Mouse (Mus musculus) ES-Bruce4 (cell line): ENCODE data around the gene Pde4dip.

Source experiments
- CTCF ChIP-seq: IDR thresholded peaks from one replicate; pipeline ENCODE4 v1.8.1; 2011; ENCODE audit warnings: low read depth, low read length
- EP300 ChIP-seq: IDR thresholded peaks from 2 replicates; pipeline ENCODE4 v1.6.1; 2011; ENCODE audit warnings: low read depth, low read length; ENCODE audit not compliant: insufficient read depth
- POLR2A ChIP-seq: IDR thresholded peaks from one replicate; pipeline ENCODE4 v1.8.1; 2011; ENCODE audit warnings: low read length; ENCODE audit not compliant: insufficient read depth

DNA sequence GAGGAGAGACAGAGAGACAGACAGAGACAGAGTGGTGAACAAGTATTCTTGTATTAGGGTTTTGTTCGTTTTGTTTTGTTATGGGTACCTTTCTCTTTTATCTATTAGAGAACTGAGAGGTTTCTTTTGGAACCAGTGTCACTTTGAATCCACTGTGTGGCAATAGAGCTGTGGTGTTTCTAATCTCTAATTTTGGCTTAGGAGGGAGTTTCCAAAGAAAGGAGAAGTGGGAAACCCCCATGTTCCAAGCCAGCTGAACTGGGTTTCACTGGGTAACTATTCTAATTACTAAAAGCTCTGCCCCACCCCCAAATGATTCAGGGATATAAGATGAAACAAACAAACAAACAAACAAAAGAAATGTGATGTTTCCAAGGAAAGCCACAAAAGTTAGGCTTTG, 113.6 kb downstream of the Pde4dip start:
- TF ChIP-seq CTCF (no peak), POLR2A (no peak), EP300 (no peak)
